Mouse (Mus musculus): ENCODE measurements around the gene Gars. TPM values are rescaled to one million over a fixed set of nuclear protein-coding genes. Genes with fewer than 3 reads are reported as not detected.
A peak's percentile ranks its signal among the peaks of the same experiment; 100 is the strongest.

Gene Gars
- polyA plus RNA-seq, 1 experiment from 2014 or later, result 202 TPM

- no peak overlapping the region for H3K4me2 ChIP-seq (replicated peaks)
- H3K4me3 ChIP-seq (replicated peaks), result no peak overlapping the region
- no peaks in the 10 kb centered on the region for H3K9me3 ChIP-seq
- H3K27ac ChIP-seq, result no peak overlapping the region
- ATAC-seq, result no peak
- H3K9ac ChIP-seq (replicated peaks), result no peak overlapping the region
- H3K4me1 ChIP-seq (replicated peaks), result no peaks in the 10 kb centered on the region
- peaks cover 6% of the 10 kb centered on the region; the same call in 1 of the 2 replicates for H3K27me3 ChIP-seq
- WGBS, result 23% methylated on average over 7 of the region's 7 CpGs
- no peaks in the 10 kb centered on the region for H3K36me3 ChIP-seq
Observed at GRCm38 (mm10) chr6:55108358-55108757, 70.6 kb downstream of the Gars start.

- ATAC-seq, result peak; percentile 72
- under 1% methylated on average over 68 of the region's 68 CpGs for WGBS
- Histone ChIP-seq H3K4me2 (replicated peaks) (peak overlapping the region; percentile 82), H3K9me3 (no peaks in the 10 kb centered on the region), H3K4me3 (replicated peaks) (peak overlapping the region; percentile 58), H3K27ac (no peak overlapping the region), H3K27me3 (peaks cover 67% of the 10 kb centered on the region), H3K4me1 (replicated peaks) (peaks cover 25% of the 10 kb centered on the region), H3K9ac (replicated peaks) (peak overlapping the region; percentile 50), H3K36me3 (no peaks in the 10 kb centered on the region)
Observed at GRCm38 (mm10) chr6:55117325-55118109, 79.7 kb downstream of the Gars start.

GRCm38 (mm10) chr6:55123056-55123455 is 85.2 kb downstream of the Gars start:
- 65% methylated on average over 4 of the region's 4 CpGs for WGBS
- Histone ChIP-seq H3K36me3 (no peaks in the 10 kb centered on the region), H3K27me3 (peaks cover 26% of the 10 kb centered on the region)

GRCm38 (mm10) chr6:55126576-55126975 is 88.8 kb downstream of the Gars start:
- H3K4me2 ChIP-seq (replicated peaks), result no peak overlapping the region
- H3K4me1 ChIP-seq (replicated peaks), result peaks cover 7% of the 10 kb centered on the region
- ATAC-seq, result no peak
- H3K4me3 ChIP-seq (replicated peaks), result no peak overlapping the region
- H3K9me3 ChIP-seq, result no peaks in the 10 kb centered on the region
- no peak overlapping the region for H3K9ac ChIP-seq (replicated peaks)
- 81% methylated on average over 5 of the region's 5 CpGs for WGBS
- no peaks in the 10 kb centered on the region for H3K27me3 ChIP-seq
- H3K27ac ChIP-seq, result no peak overlapping the region
- H3K36me3 ChIP-seq, result no peaks in the 10 kb centered on the region

More at GRCm38 (mm10) chr6:55123056-55123455, 85.2 kb downstream of the Gars start:
- Histone ChIP-seq H3K4me3 (replicated peaks) (no peak overlapping the region), H3K4me2 (replicated peaks) (no peak overlapping the region), H3K9ac (replicated peaks) (no peak overlapping the region), H3K4me1 (replicated peaks) (peaks cover 12% of the 10 kb centered on the region), H3K9me3 (no peaks in the 10 kb centered on the region), H3K27ac (no peak overlapping the region)
- ATAC-seq, result no peak

- no peaks in the 10 kb centered on the region for H3K36me3 ChIP-seq
- ATAC-seq, result no peak
- H3K4me2 ChIP-seq (replicated peaks), result no peak overlapping the region
- no peak overlapping the region for H3K27ac ChIP-seq
- H3K4me1 ChIP-seq (replicated peaks), result no peaks in the 10 kb centered on the region
- no peaks in the 10 kb centered on the region for H3K9me3 ChIP-seq
- H3K27me3 ChIP-seq, result no peaks in the 10 kb centered on the region
- no peak overlapping the region for H3K4me3 ChIP-seq (replicated peaks)
- no peak overlapping the region for H3K9ac ChIP-seq (replicated peaks)
Observed at GRCm38 (mm10) chr6:55128391-55128790, 90.6 kb downstream of the Gars start.

Other genes with a start within 250 kb of the Gars start
- 6.0 and 6.4 TPM in 2 replicates for gene Znrf2, start 221.1 kb upstream of the Gars start, polyA plus RNA-seq (2015; fragmentation: Nextera tagmentation; extraction: Ambion mirVana)
- 1.4 and 2.3 TPM in 2 replicates for gene Nod1, start 65.4 kb upstream of the Gars start, polyA plus RNA-seq (2015; fragmentation: Nextera tagmentation; extraction: Ambion mirVana)
- 9.4 and 11.8 TPM in 2 replicates for gene Ggct, start 45.1 kb upstream of the Gars start, polyA plus RNA-seq (2015; fragmentation: Nextera tagmentation; extraction: Ambion mirVana)
- 0.28 and 0.61 TPM in 2 replicates for gene Crhr2, start 95.0 kb downstream of the Gars start, polyA plus RNA-seq (2015; fragmentation: Nextera tagmentation; extraction: Ambion mirVana)
- not detected in 2 replicates for gene Inmt, start 137.0 kb downstream of the Gars start, polyA plus RNA-seq (2015; fragmentation: Nextera tagmentation; extraction: Ambion mirVana)
- gene Mindy4, start 165.4 kb downstream of the Gars start, polyA plus RNA-seq (2015; fragmentation: Nextera tagmentation; extraction: Ambion mirVana), result 11.0 and 11.6 TPM in 2 replicates